Mouse (Mus musculus) kidney, postnatal 0 days (tissue): ENCODE results near the gene Tmem59. TPM values are rescaled to one million over a fixed set of nuclear protein-coding genes. Genes with fewer than 3 reads are reported as not detected.
A peak's percentile ranks its signal among the peaks of the same experiment; 100 is the strongest.

Source experiments
- ATAC-seq: fragments of 200-750 bp; cut with Nextera tagmentation; replicated peaks from 2 replicates; pipeline ENCODE4 v1.8.0; 2017; ENCODE audit warnings: low read depth, moderate number of reproducible peaks, moderate TSS enrichment, moderate library complexity; ENCODE audit not compliant: low FRiP score
- DNase-seq: peaks from one replicate; pipeline ENCODE4 v3.0.0-alpha.2; 2016; ENCODE audit warnings: low spot score
- H3K27ac ChIP-seq: fragments of 300-500 bp; sonication (generic); 2 replicates; pipeline ENCODE4 v1.5.1; 2014; ENCODE audit warnings: mild to moderate bottlenecking
- H3K27me3 ChIP-seq: fragments of 300-500 bp; sonication (generic); 2 replicates; pipeline ENCODE4 v1.6.1; 2014; ENCODE audit warnings: low read length, mixed read lengths; ENCODE audit not compliant: insufficient read depth
- H3K36me3 ChIP-seq: fragments of 300-500 bp; sonication (generic); 2 replicates; pipeline ENCODE4 v1.6.1; 2014; ENCODE audit warnings: low read length, mixed read lengths; ENCODE audit not compliant: insufficient read depth
- H3K4me1 ChIP-seq: fragments of 300-500 bp; sonication (generic); replicated peaks from 2 replicates; pipeline ENCODE4 v1.6.1; 2014; ENCODE audit warnings: antibody characterized with exemption, low read length, mixed read lengths; ENCODE audit not compliant: insufficient read depth
- H3K4me2 ChIP-seq: fragments of 300-500 bp; sonication (generic); 2 replicates; pipeline ENCODE4 v1.6.1; 2014; ENCODE audit warnings: mild to moderate bottlenecking, low read length, moderate library complexity, mixed read lengths
- H3K4me3 ChIP-seq: fragments of 300-500 bp; sonication (generic); replicated peaks from 2 replicates; pipeline ENCODE4 v1.5.1; 2014; ENCODE audit warnings: low read depth, low read length
- H3K9ac ChIP-seq: fragments of 300-500 bp; sonication (generic); 2 replicates; pipeline ENCODE4 v1.6.1; 2014; ENCODE audit warnings: low read depth, low read length
- H3K9me3 ChIP-seq: fragments of 300-500 bp; sonication (generic); replicated peaks from 2 replicates; pipeline ENCODE4 v1.6.1; 2016; ENCODE audit warnings: low read length, inconsistent platforms, mixed read lengths
- CTCF ChIP-seq: IDR thresholded peaks from 2 replicates; pipeline ENCODE4 v1.5.1; 2016; ENCODE audit warnings: antibody characterized with exemption, low read depth, mild to moderate bottlenecking, moderate library complexity
- WGBS: fragments of 180-500 bp; shearing (Covaris S2); extraction: QIAGEN DNeasy Blood & Tissue Kit; methylation state at CpG from one replicate; pipeline ENCODE4 v1.1.7; 2014; 5-methylcytosine and 5-hydroxymethylcytosine counted together
- polyA plus RNA-seq: library from polyadenylated mRNA; unstranded; fragments of >200 nt; fragmentation: Nextera tagmentation; extraction: Ambion mirVana; gene quantifications from 2 replicates; pipeline ENCODE4 v1.2.1, GENCODE M21; 2015

Tmem59 gene
- polyA plus RNA-seq, 1 experiment from 2014 or later, result 708 TPM

GRCm38 (mm10) chr4:107207016-107207415, 28.8 kb downstream of the Tmem59 start:
- Histone ChIP-seq H3K9me3 (no peaks in the 10 kb centered on the region), H3K36me3 (peaks cover 34% of the 10 kb centered on the region), H3K4me1 (no peaks in the 10 kb centered on the region), H3K27ac (no peak overlapping the region), H3K4me2 (no peak overlapping the region), H3K9ac (no peak overlapping the region), H3K27me3 (no peaks in the 10 kb centered on the region), H3K4me3 (no peak overlapping the region)
- ATAC-seq (no peak), DNase-seq (no peak)
- WGBS, result 89% methylated on average over 2 of the region's 2 CpGs
- TF ChIP-seq CTCF, result no peak

- TF ChIP-seq CTCF, result no peak
- H3K9me3 ChIP-seq, result no peaks in the 10 kb centered on the region
- no peaks in the 10 kb centered on the region for H3K27me3 ChIP-seq
- H3K9ac ChIP-seq, result no peak within 1 kb of the TSS
- 66% methylated on average over 3 of the region's 3 CpGs for WGBS
- no peak within 1 kb of the TSS for H3K4me3 ChIP-seq
- no peak within 1 kb of the TSS for H3K4me2 ChIP-seq
- ATAC-seq, result no peak
- no peak within 1 kb of the TSS for H3K27ac ChIP-seq
- no peak for DNase-seq
- H3K36me3 ChIP-seq, result peaks cover 22% of the 10 kb centered on the region; the same call in 1 of the 2 replicates
- H3K4me1 ChIP-seq, result no peaks in the 10 kb centered on the region
Measured at GRCm38 (mm10) chr4:107208880-107209279, 30.7 kb downstream of the Tmem59 start, which contains the start of gene Ldlrad1. Ldlrad1 (plus strand) TSS chr4:107209180.

GRCm38 (mm10) chr4:107210483-107211097, 32.4 kb downstream of the Tmem59 start:
- Histone ChIP-seq H3K9ac (no peak overlapping the region), H3K36me3 (0 out of 2 replicates have a peak, but pooled peaks cover 9% of the 10 kb centered on the region), H3K9me3 (no peaks in the 10 kb centered on the region), H3K4me3 (no peak overlapping the region), H3K4me2 (no peak overlapping the region), H3K27ac (no peak overlapping the region), H3K4me1 (no peaks in the 10 kb centered on the region), H3K27me3 (no peaks in the 10 kb centered on the region)
- 48% methylated on average over 5 of the region's 5 CpGs for WGBS
- TF ChIP-seq CTCF, result no peak
- ATAC-seq, result no peak
- DNase-seq, result peak; percentile 47

- 74% methylated on average over 4 of the region's 4 CpGs for WGBS
- Histone ChIP-seq H3K4me1 (no peaks in the 10 kb centered on the region), H3K27me3 (no peaks in the 10 kb centered on the region), H3K9me3 (no peaks in the 10 kb centered on the region), H3K4me3 (no peak overlapping the region), H3K9ac (no peak overlapping the region), H3K36me3 (0 out of 2 replicates have a peak, but pooled peaks cover 9% of the 10 kb centered on the region), H3K4me2 (no peak overlapping the region), H3K27ac (no peak overlapping the region)
- no peak for ATAC-seq
- no peak for TF ChIP-seq CTCF
- no peak for DNase-seq
Measured at GRCm38 (mm10) chr4:107211465-107211864, 33.3 kb downstream of the Tmem59 start.

GRCm38 (mm10) chr4:107211936-107212335, 33.7 kb downstream of the Tmem59 start:
- Histone ChIP-seq H3K36me3 (0 out of 2 replicates have a peak, but pooled peaks cover 9% of the 10 kb centered on the region), H3K4me2 (no peak overlapping the region), H3K27ac (no peak overlapping the region), H3K27me3 (no peaks in the 10 kb centered on the region), H3K9ac (no peak overlapping the region), H3K4me1 (no peaks in the 10 kb centered on the region), H3K4me3 (no peak overlapping the region), H3K9me3 (no peaks in the 10 kb centered on the region)
- ATAC-seq (no peak), DNase-seq (no peak)
- no peak for TF ChIP-seq CTCF
- WGBS, result 84% methylated on average over 5 of the region's 5 CpGs

- no peaks in the 10 kb centered on the region for H3K27me3 ChIP-seq
- no peak overlapping the region for H3K27ac ChIP-seq
- 59% methylated on average over 12 of the region's 12 CpGs for WGBS
- 0 out of 2 replicates have a peak, but pooled peaks cover 4% of the 10 kb centered on the region for H3K36me3 ChIP-seq
- peak; percentile 24 for DNase-seq
- H3K4me1 ChIP-seq, result no peaks in the 10 kb centered on the region
- no peak overlapping the region for H3K4me3 ChIP-seq
- H3K4me2 ChIP-seq, result no peak overlapping the region
- TF ChIP-seq CTCF, result no peak
- no peaks in the 10 kb centered on the region for H3K9me3 ChIP-seq
- H3K9ac ChIP-seq, result no peak overlapping the region
- no peak for ATAC-seq
Measured at GRCm38 (mm10) chr4:107213279-107214011, 35.2 kb downstream of the Tmem59 start.
